Mouse (Mus musculus) CH12.LX (cell line): ENCODE data around the gene Serpinf2. TPM values are rescaled to one million over a fixed set of nuclear protein-coding genes. Genes with fewer than 3 reads are reported as not detected.
A peak's percentile ranks its signal among the peaks of the same experiment; 100 is the strongest.

ENCODE experiments used
- DNase-seq: peaks from one replicate; pipeline ENCODE4 v3.0.0-alpha.2; 2013; ENCODE audit errors: extremely low read depth
- H3K27ac ChIP-seq: 2 replicates; pipeline ENCODE4 v1.5.1; 2012; ENCODE audit warnings: low read depth, mild to moderate bottlenecking, control low read depth, moderate library complexity; ENCODE audit not compliant: insufficient read depth
- H3K27me3 ChIP-seq: replicated peaks from 2 replicates; pipeline ENCODE3; 2012; ENCODE audit warnings: inconsistent platforms
- H3K36me3 ChIP-seq, 2 experiments: replicated peaks in 1 of 2; 2 replicates each; pipeline versions ENCODE3 to v1.6.1; 2012; ENCODE audit warnings: inconsistent platforms in 1 of 2, low read length in 1 of 2, mild to moderate bottlenecking in 1 of 2, mixed read lengths in 1 of 2, moderate library complexity in 1 of 2; ENCODE audit not compliant: control insufficient read depth in 1 of 2, insufficient read depth in 1 of 2
- H3K4me1 ChIP-seq, 2 experiments: 2 replicates each; pipeline ENCODE4 v1.6.1; 2012; ENCODE audit warnings: inconsistent platforms in 1 of 2, moderate library complexity in 1 of 2; ENCODE audit not compliant: insufficient read depth in 2 of 2, control insufficient read depth in 1 of 2
- H3K4me2 ChIP-seq: 2 replicates; pipeline ENCODE4 v1.6.1; 2012; ENCODE audit warnings: low read depth, mild to moderate bottlenecking, control low read depth; ENCODE audit not compliant: poor library complexity, insufficient read depth, severe bottlenecking
- H3K4me3 ChIP-seq, 3 experiments: fragments of 150-350 bp in 1 of 3; sonication (generic) in 1 of 3; replicated peaks in 1 of 3; 2 replicates each; pipeline versions ENCODE3 to v1.5.1; 2011 to 2012; ENCODE audit warnings: low read depth in 2 of 3, low read length in 2 of 3, mild to moderate bottlenecking in 2 of 3, moderate library complexity in 2 of 3, control low read depth in 1 of 3, improper control_type of control experiment in 1 of 3, inconsistent platforms in 1 of 3, mixed read lengths in 1 of 3; ENCODE audit not compliant: poor library complexity in 1 of 3
- H3K79me2 ChIP-seq: replicated peaks from 2 replicates; pipeline ENCODE4 v1.6.1; 2012; ENCODE audit warnings: mild to moderate bottlenecking, moderate library complexity; ENCODE audit not compliant: control insufficient read depth, poor library complexity, insufficient read depth, severe bottlenecking; ENCODE audit errors: extremely low read depth
- H3K9ac ChIP-seq: 2 replicates; pipeline ENCODE4 v1.6.1; 2012; ENCODE audit warnings: low read depth, mild to moderate bottlenecking, control low read depth, moderate library complexity; ENCODE audit not compliant: insufficient read depth
- H3K9me3 ChIP-seq: replicated peaks from 2 replicates; pipeline ENCODE3; 2012; ENCODE audit warnings: low read length, inconsistent platforms, mixed read lengths
- BHLHE40 ChIP-seq: IDR thresholded peaks from 2 replicates; pipeline ENCODE4 v1.6.1; 2011; ENCODE audit warnings: mild to moderate bottlenecking, low read depth, low read length, improper control_type of control experiment
- CHD1 ChIP-seq: IDR thresholded peaks from 2 replicates; pipeline ENCODE4 v1.6.1; 2012; ENCODE audit warnings: low read depth, low read length, improper control_type of control experiment, inconsistent platforms
- CHD2 ChIP-seq: IDR thresholded peaks from 2 replicates; pipeline ENCODE4 v1.6.1; 2011; ENCODE audit warnings: low read length, improper control_type of control experiment
- CTCF ChIP-seq, 2 experiments: IDR thresholded peaks in 1 of 2; conservative IDR thresholded peaks in 1 of 2; 2 replicates each; pipeline ENCODE4 v1.5.1; 2011 to 2012; ENCODE audit warnings: low read depth in 2 of 2, low read length in 2 of 2, improper control_type of control experiment in 1 of 2, inconsistent platforms in 1 of 2, mild to moderate bottlenecking in 1 of 2, moderate library complexity in 1 of 2
- ELF1 ChIP-seq: IDR thresholded peaks from 2 replicates; pipeline ENCODE4 v1.6.1; 2014; ENCODE audit warnings: low read depth, mild to moderate bottlenecking, inconsistent platforms, low read length, improper control_type of control experiment
- GABPA ChIP-seq: IDR thresholded peaks from 2 replicates; pipeline ENCODE4 v1.6.1; 2012; ENCODE audit warnings: low read depth, low read length, improper control_type of control experiment, inconsistent platforms; ENCODE audit not compliant: insufficient replicate concordance
- HCFC1 ChIP-seq: IDR thresholded peaks from 2 replicates; pipeline ENCODE4 v1.6.1; 2012; ENCODE audit warnings: low read depth, mild to moderate bottlenecking, inconsistent platforms, low read length, improper control_type of control experiment
- IRF4 ChIP-seq: IDR thresholded peaks from 2 replicates; pipeline ENCODE4 v1.6.1; 2014; ENCODE audit warnings: low read depth, mild to moderate bottlenecking, inconsistent platforms, low read length, improper control_type of control experiment
- JUN ChIP-seq: IDR thresholded peaks from 2 replicates; pipeline ENCODE4 v1.6.1; 2011; ENCODE audit warnings: low read depth, mild to moderate bottlenecking, low read length, improper control_type of control experiment, moderate library complexity; ENCODE audit not compliant: insufficient read depth
- JUND ChIP-seq: conservative IDR thresholded peaks from 2 replicates; pipeline ENCODE4 v1.6.1; 2011; ENCODE audit warnings: low read depth, low read length, improper control_type of control experiment
- KAT2A ChIP-seq: IDR thresholded peaks from 2 replicates; pipeline ENCODE4 v1.6.1; 2012; ENCODE audit warnings: low read length, improper control_type of control experiment, inconsistent platforms; ENCODE audit not compliant: insufficient replicate concordance
- MAFK ChIP-seq: IDR thresholded peaks from 2 replicates; pipeline ENCODE4 v1.6.1; 2011; ENCODE audit warnings: low read length, improper control_type of control experiment; ENCODE audit not compliant: insufficient replicate concordance
- MAX ChIP-seq: IDR thresholded peaks from 2 replicates; pipeline ENCODE4 v1.6.1; 2011; ENCODE audit warnings: low read length, improper control_type of control experiment
- MAZ ChIP-seq: IDR thresholded peaks from 2 replicates; pipeline ENCODE4 v1.6.1; 2012; ENCODE audit warnings: low read depth, mild to moderate bottlenecking, inconsistent platforms, low read length, improper control_type of control experiment, moderate library complexity
- MEF2A ChIP-seq: IDR thresholded peaks from 2 replicates; pipeline ENCODE4 v1.6.1; 2014; ENCODE audit warnings: low read depth, mild to moderate bottlenecking, inconsistent platforms, low read length, improper control_type of control experiment, borderline replicate concordance
- MYC ChIP-seq: IDR thresholded peaks from 2 replicates; pipeline ENCODE4 v1.6.1; 2011; ENCODE audit warnings: low read depth, mild to moderate bottlenecking, improper control_type of control experiment, low read length
- NELFE ChIP-seq: IDR thresholded peaks from 2 replicates; pipeline ENCODE4 v1.6.1; 2011; ENCODE audit warnings: low read depth, low read length, improper control_type of control experiment
- NRF1 ChIP-seq: IDR thresholded peaks from 2 replicates; pipeline ENCODE4 v1.6.1; 2014; ENCODE audit warnings: low read depth, mild to moderate bottlenecking, inconsistent platforms, low read length, improper control_type of control experiment, moderate library complexity
- PAX5 ChIP-seq: IDR thresholded peaks from 2 replicates; pipeline ENCODE4 v1.6.1; 2012; ENCODE audit warnings: low read length, inconsistent platforms, mixed read lengths
- POLR2A ChIP-seq: IDR thresholded peaks from 2 replicates; pipeline ENCODE4 v1.6.1; 2011; ENCODE audit warnings: low read depth, mild to moderate bottlenecking, improper control_type of control experiment, low read length
- POLR2AphosphoS2 ChIP-seq: IDR thresholded peaks from 2 replicates; pipeline ENCODE4 v1.6.1; 2011; ENCODE audit warnings: low read depth, low read length, improper control_type of control experiment
- RAD21 ChIP-seq: IDR thresholded peaks from 2 replicates; pipeline ENCODE4 v1.6.1; 2011; ENCODE audit warnings: low read depth, mild to moderate bottlenecking, low read length, improper control_type of control experiment, moderate library complexity
- RCOR1 ChIP-seq: conservative IDR thresholded peaks from 2 replicates; pipeline ENCODE4 v1.6.1; 2012; ENCODE audit warnings: low read depth, mild to moderate bottlenecking, inconsistent platforms, low read length, improper control_type of control experiment
- SIN3A ChIP-seq: IDR thresholded peaks from 2 replicates; pipeline ENCODE4 v1.6.1; 2012; ENCODE audit warnings: low read length, improper control_type of control experiment, inconsistent platforms
- SMC3 ChIP-seq: IDR thresholded peaks from 2 replicates; pipeline ENCODE4 v1.6.1; 2011; ENCODE audit warnings: low read depth, low read length, improper control_type of control experiment
- TBP ChIP-seq: conservative IDR thresholded peaks from 2 replicates; pipeline ENCODE4 v1.6.1; 2011; ENCODE audit warnings: low read depth, low read length, improper control_type of control experiment
- TCF12 ChIP-seq: IDR thresholded peaks from 2 replicates; pipeline ENCODE4 v1.6.1; 2014; ENCODE audit warnings: low read depth, mild to moderate bottlenecking, inconsistent platforms, low read length, improper control_type of control experiment
- UBTF ChIP-seq: IDR thresholded peaks from 2 replicates; pipeline ENCODE4 v1.6.1; 2012; ENCODE audit warnings: low read depth, mild to moderate bottlenecking, inconsistent platforms, low read length, improper control_type of control experiment, moderate library complexity
- USF1 ChIP-seq: IDR thresholded peaks from 2 replicates; pipeline ENCODE4 v1.6.1; 2014; ENCODE audit warnings: low read depth, mild to moderate bottlenecking, inconsistent platforms, low read length, improper control_type of control experiment
- USF2 ChIP-seq: conservative IDR thresholded peaks from 2 replicates; pipeline ENCODE4 v1.6.1; 2011; ENCODE audit warnings: low read depth, low read length, improper control_type of control experiment
- ZKSCAN1 ChIP-seq: IDR thresholded peaks from 2 replicates; pipeline ENCODE4 v1.6.1; 2012; ENCODE audit warnings: low read depth, inconsistent platforms, low read length, improper control_type of control experiment, borderline replicate concordance
- ZMIZ1 ChIP-seq: IDR thresholded peaks from 2 replicates; pipeline ENCODE4 v1.6.1; 2012; ENCODE audit warnings: low read depth, mild to moderate bottlenecking, inconsistent platforms, low read length, improper control_type of control experiment
- ZNF384 ChIP-seq: IDR thresholded peaks from 2 replicates; pipeline ENCODE4 v1.6.1; 2012; ENCODE audit warnings: low read depth, low read length, improper control_type of control experiment, inconsistent platforms
- dilution Hi-C: fragments of 300-500 bp; cut with MboI; formaldehyde crosslinking; loops from 2 replicates; pipeline ENCODE4 v1.14.3; 2020; ENCODE audit warnings: low sequenced_read_pairs; ENCODE audit not compliant: extremely low pct_unique_long_range_greater_than_20kb, extremely low pct_ligation_motif_present
- in situ Hi-C: fragments of 300-500 bp; cut with MboI; formaldehyde crosslinking; loops from 3 replicates; pipeline ENCODE4 v1.14.3; 2019; ENCODE audit warnings: low sequenced_read_pairs, low pct_ligation_motif_present, low pct_unique_long_range_greater_than_20kb, mixed read lengths
- polyA plus RNA-seq: library from polyadenylated mRNA; unstranded; fragments of >175 nt; gene quantifications from 2 replicates; pipeline ENCODE4 v1.2.1, GENCODE M21; 2012; ENCODE audit warnings: low read depth; ENCODE audit not compliant: insufficient read length
- total RNA-seq, 2 experiments: library from RNA; depleted of rRNA; stranded (reverse); fragments of 300-350 nt in 1 of 2; fragments of >200 nt in 1 of 2; gene quantifications; 2 replicates each; pipeline ENCODE4 v1.2.3; 2012 to 2014

The Serpinf2 gene
- total and polyA plus RNA-seq, 3 experiments: 0.08 to 0.26 TPM; not detected in 1

DNA sequence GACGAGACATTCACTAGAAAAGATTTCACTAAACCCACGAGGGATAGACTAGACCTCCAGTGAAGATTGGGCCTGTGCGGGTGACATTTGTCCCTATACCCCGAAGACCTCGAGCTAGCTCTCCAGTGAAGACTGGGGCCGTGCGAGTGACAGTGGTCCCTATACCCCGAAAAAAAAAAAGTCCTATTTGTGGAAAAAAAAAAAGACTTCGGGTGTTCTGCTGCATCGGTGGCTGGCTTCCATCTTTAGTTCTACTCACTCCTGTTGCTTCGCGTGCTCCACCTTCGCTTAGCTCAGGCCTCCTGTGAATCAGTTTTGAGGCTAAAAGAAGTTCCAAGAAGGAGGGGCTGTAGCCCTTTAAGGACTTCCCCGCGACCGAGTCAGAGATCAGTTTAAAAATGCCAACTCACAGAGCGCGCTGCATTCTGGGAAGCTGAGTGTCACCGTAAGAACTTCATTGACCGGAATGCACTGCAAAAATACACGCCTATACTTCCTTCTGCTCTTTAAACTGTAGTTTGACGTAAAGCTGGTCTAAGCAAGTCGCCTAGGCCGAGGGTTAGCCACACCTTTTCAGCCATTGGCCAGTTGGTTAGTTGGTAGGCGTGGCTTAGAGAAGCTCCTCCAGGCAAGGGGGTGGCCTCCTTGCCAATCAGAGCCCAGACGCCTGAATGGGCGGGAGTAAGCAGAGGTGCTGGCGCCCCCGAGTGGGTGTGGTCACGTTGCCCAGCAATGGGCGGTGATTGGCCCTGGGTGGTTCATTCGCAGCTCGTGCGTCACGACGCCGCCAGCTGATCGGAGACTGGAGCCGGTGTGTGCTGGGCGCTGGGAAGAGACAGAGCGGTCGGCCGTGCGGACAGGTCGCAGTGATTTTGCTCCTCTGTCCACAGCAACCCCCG is 21.7 kb upstream of the Serpinf2 start, which contains the start of gene Tlcd2 (continued):
- peak; percentile 87 for TF ChIP-seq MAX

DNA sequence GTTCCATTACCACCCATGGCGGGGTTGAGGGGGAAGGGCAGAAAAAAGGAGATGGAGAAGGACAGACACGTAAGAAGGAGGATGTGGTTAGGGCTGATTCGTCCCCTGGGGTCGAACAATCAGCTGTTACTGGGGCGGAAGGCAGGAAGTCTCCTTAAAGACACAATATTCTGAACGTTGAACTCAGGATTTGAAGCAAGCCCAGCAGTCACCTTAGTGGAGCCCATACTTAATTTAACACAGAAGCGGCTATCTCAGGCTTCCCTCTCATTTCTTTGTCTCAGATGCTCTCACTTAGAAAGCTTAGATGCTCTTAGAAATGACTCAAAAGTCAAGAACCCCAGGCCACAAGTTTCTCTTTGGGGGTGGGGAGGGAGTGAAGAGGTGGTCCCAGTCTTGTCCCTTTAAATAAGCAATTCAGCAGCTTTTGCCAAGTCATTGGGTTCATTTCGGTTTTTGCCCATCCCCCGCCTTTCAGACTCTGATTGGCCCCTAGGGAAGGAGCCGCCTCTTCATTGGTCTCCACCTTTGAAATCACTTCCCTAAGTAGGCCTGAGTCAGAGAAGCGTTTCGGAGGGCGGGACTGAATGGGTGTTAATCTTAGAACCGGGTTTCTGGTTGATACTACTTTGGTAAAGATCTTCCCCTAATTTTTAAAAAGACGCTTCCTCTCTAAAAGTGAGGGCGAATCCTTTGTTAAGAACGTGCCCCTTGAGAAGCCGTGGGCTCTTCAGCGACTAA is 20.9 kb upstream of the Serpinf2 start:
- peaks cover 14 to 18% of the 10 kb centered on the region in 2 experiments for H3K36me3 ChIP-seq
- H3K4me1 ChIP-seq: peaks cover 32 to 78% of the 10 kb centered on the region in 2 experiments
- dilution Hi-C loops (no loop called here), in situ Hi-C loops (no loop called here)
- H3K4me3 ChIP-seq: peak overlapping the region; percentile 35 to 83 (median 63)
- H3K79me2 ChIP-seq: peaks cover 10% of the 10 kb centered on the region; the same call in 1 of the 2 replicates
- H3K4me2 ChIP-seq: peak overlapping the region; percentile 97
- DNase-seq: peak; percentile 100
- H3K9ac ChIP-seq: peak overlapping the region; percentile 100
- peaks cover 3% of the 10 kb centered on the region for H3K9me3 ChIP-seq
- no peaks in the 10 kb centered on the region for H3K27me3 ChIP-seq
- H3K27ac ChIP-seq: peak overlapping the region; percentile 98
- TF ChIP-seq MAZ (peak; percentile 84), SIN3A (peak; percentile 99), ELF1 (peak; percentile 79), CTCF (conservative IDR thresholded peaks at IDR 0.05 in 1 of 2, IDR thresholded peaks at IDR 0.05 in 1 of 2; ENCODE audit: low read depth in 2 of 2, low read length in 2 of 2) (no peak), PAX5 (no peak), HCFC1 (peak; percentile 67), JUN (peak; percentile 47; the same call in 1 of the 2 replicates), UBTF (0 out of 2 replicates have a peak, but pooled peaks have one; percentile 0), CHD2 (peak; percentile 94), TBP (peak; percentile 76), KAT2A (peak; percentile 78; the same call in 1 of the 2 replicates), TCF12 (peak; percentile 85), NRF1 (peak; percentile 55; the same call in 1 of the 2 replicates), NELFE (peak; percentile 53), ZKSCAN1 (no peak), JUND (peak; percentile 31; the same call in 1 of the 2 replicates), MEF2A (peak; percentile 89), POLR2A (peak; percentile 44), RAD21 (no peak; the same call in 1 of the 2 replicates), CHD1 (0 out of 2 replicates have a peak, but pooled peaks have one; percentile 76), BHLHE40 (peak; percentile 84), ZNF384 (no peak; the same call in 1 of the 2 replicates), RCOR1 (peak; percentile 84), USF1 (no peak), SMC3 (peak; percentile 15; the same call in 1 of the 2 replicates), IRF4 (peak; percentile 77), POLR2AphosphoS2 (peak; percentile 95), USF2 (no peak), MAFK (peak; percentile 99), MYC (peak; percentile 38; the same call in 1 of the 2 replicates), ZMIZ1 (peak; percentile 76; the same call in 1 of the 2 replicates), GABPA (peak; percentile 48)
